Mouse (Mus musculus): ENCODE measurements around the gene Serpina3a.

DNA sequence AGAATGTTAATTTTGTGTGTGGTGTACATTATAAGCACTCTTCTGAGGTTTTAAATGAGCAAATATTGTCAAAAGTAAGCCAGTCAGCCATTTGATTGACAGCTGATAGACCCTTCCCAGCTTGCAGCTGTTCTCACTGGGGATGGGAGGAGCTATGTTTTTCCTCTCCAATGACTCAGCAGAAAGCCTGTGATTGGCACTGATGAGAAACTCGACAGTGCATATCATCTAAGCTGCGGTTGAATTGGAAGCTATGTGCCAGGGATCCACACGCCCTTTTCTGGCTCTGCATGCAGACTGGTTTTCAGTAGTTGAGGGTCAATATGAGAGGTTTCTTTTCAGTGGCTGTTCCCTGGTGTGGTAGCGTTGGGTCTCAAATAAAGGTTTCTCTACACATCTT lies 48.0 kb upstream of the Serpina3a start:
- no peak for TF ChIP-seq POLR2A (IDR thresholded peaks at IDR 0.05; ENCODE audit: extremely low read depth, insufficient read depth, low read length)
- no peak for TF ChIP-seq CTCF (IDR thresholded peaks at IDR 0.05; ENCODE audit: extremely low read depth, insufficient read depth, low read length)

Measured in cortical plate, adult 2 months (tissue).